Mouse (Mus musculus): ENCODE results near the gene Hlx. TPM values are rescaled to one million over a fixed set of nuclear protein-coding genes. Genes with fewer than 3 reads are reported as not detected.

Gene Hlx
- polyA plus RNA-seq, 1 experiment from 2014 or later: 8.1 TPM

DNA sequence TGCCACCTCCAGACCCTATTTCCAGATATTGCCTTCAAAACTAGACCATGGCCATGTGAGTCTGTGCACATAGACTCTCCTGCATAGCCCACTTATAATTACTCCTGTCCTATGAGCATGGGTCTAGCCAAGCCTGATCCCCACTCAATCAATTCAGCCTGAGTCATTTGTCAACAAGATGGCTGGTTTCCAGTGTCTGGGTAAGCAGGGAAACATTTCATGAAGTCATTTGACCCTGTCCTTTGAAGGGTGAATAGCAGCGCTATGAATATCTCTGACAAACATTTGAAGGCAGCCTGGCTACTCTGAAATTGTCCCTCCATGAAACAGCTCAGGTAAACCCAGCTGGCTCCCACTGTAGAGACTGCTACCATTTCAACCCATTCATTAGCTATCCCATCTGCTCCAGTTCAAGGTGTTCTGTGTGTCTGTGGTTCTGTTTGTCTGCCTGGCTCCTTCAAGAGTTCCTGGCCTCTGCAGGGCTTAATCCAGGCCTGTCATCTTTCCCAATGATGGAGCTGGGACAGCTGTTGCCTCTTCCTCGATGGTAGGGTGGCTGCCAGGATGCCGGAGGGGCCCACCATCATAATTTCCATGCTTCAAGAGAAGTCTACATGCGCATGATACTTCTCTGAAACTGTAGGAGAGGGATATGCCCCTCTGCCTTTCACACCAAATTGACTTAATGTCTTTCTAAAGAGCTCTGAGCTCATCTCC lies 24.7 kb downstream of the Hlx start:
- H3K4me2 ChIP-seq: no peak overlapping the region
- peaks cover 53% of the 10 kb centered on the region for H3K27me3 ChIP-seq (replicated peaks)
- H3K36me3 ChIP-seq: no peaks in the 10 kb centered on the region
- WGBS: 71% methylated on average over 4 of the region's 4 CpGs
- H3K9ac ChIP-seq: no peak overlapping the region
- no peak overlapping the region for H3K4me3 ChIP-seq
- ATAC-seq (ENCODE audit: extremely low read depth, insufficient number of reproducible peaks, low FRiP score, low TSS enrichment): no peak
- H3K9me3 ChIP-seq: peaks cover 3% of the 10 kb centered on the region; the same call in 1 of the 2 replicates
- H3K27ac ChIP-seq (replicated peaks): no peak overlapping the region
- H3K4me1 ChIP-seq: no peaks in the 10 kb centered on the region

- Histone ChIP-seq H3K4me3 (no peak overlapping the region), H3K36me3 (no peaks in the 10 kb centered on the region), H3K4me2 (no peak overlapping the region), H3K27me3 (replicated peaks) (peaks cover 39% of the 10 kb centered on the region), H3K4me1 (no peaks in the 10 kb centered on the region), H3K9me3 (no peaks in the 10 kb centered on the region), H3K9ac (no peak overlapping the region), H3K27ac (replicated peaks) (no peak overlapping the region)
- ATAC-seq (ENCODE audit: extremely low read depth, insufficient number of reproducible peaks, low FRiP score, low TSS enrichment): no peak
- WGBS: 39% methylated on average over 3 of the region's 3 CpGs
These were observed 27.5 kb downstream of the Hlx start for GRCm38 (mm10) chr1:184704901-184705300.

GRCm38 (mm10) chr1:184699295-184699694 lies 33.1 kb downstream of the Hlx start:
- H3K27ac ChIP-seq (replicated peaks): no peak overlapping the region
- no peak for ATAC-seq (ENCODE audit: extremely low read depth, insufficient number of reproducible peaks, low FRiP score, low TSS enrichment)

DNA sequence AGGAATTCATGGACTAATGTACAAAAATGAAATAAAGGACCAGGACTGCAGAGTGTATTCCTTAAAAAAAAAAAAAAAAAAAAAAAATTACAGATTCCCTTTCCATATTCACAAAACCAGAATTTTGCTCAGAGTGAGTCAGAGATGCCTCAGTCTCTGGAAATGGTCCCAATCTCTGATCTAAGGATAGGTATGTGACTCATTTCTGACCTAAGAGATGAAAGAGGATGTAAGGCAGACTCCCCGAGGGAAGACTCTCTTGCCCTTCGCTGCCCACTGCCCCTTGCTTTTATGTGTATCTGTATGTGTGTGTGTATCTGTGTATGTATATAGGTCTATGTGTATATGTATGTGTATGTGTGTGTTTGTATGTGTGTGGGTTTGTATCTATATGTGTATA lies 37.0 kb downstream of the Hlx start:
- Histone ChIP-seq H3K4me2 (no peak overlapping the region), H3K4me3 (no peak overlapping the region), H3K27ac (replicated peaks) (no peak overlapping the region), H3K36me3 (no peaks in the 10 kb centered on the region), H3K27me3 (replicated peaks) (no peaks in the 10 kb centered on the region), H3K4me1 (no peaks in the 10 kb centered on the region), H3K9ac (no peak overlapping the region), H3K9me3 (peaks cover 9% of the 10 kb centered on the region)
- ATAC-seq (ENCODE audit: extremely low read depth, insufficient number of reproducible peaks, low FRiP score, low TSS enrichment): no peak
- 71% methylated on average over 2 of the region's 2 CpGs for WGBS

More at GRCm38 (mm10) chr1:184699295-184699694, 33.1 kb downstream of the Hlx start:
- H3K27me3 ChIP-seq (replicated peaks): no peaks in the 10 kb centered on the region
- no peak overlapping the region for H3K4me2 ChIP-seq
- peaks cover 9% of the 10 kb centered on the region for H3K9me3 ChIP-seq
- 76% methylated on average over 1 of the region's 1 CpGs for WGBS
- no peak overlapping the region for H3K4me3 ChIP-seq
- H3K9ac ChIP-seq: no peak overlapping the region
- no peaks in the 10 kb centered on the region for H3K4me1 ChIP-seq
- H3K36me3 ChIP-seq: no peaks in the 10 kb centered on the region

DNA sequence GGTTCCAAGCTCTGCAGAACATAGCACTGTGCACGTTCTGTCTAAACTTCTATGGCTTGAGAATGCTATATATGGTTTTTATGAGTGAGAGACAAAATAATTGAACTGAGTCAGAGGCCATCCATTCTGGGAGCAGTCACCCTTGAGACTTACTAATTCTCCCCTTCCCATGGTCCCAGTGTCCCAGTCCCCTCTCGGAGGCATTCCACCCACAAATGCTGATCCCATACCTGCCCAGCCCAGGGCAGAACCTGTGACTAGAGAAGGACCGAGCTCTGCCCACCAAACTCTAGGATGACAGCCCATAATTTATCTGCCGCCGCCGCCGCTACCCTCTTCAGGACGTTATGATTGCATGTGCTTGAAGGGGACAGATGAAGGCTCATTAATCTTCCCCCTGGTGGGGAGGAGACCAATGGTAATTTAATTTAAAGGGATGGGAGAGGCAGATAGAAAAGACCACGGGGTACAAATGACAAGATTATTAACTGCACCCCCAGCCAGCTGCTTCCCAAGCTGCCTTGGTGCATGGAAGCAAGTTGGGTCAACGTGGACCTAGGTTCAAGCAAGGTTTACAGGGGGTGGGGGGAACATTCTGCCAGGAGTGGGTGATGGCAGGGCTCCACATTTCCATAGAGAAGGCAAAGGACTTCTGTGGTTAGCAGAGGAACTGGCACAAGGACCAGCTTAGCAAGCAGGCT lies 40.1 kb downstream of the Hlx start:
- ATAC-seq (ENCODE audit: extremely low read depth, insufficient number of reproducible peaks, low FRiP score, low TSS enrichment): no peak
- Histone ChIP-seq H3K4me1 (peaks cover 4% of the 10 kb centered on the region), H3K4me3 (no peak overlapping the region), H3K36me3 (no peaks in the 10 kb centered on the region), H3K27ac (replicated peaks) (no peak overlapping the region), H3K4me2 (no peak overlapping the region), H3K27me3 (replicated peaks) (0 out of 2 replicates have a peak, but pooled peaks cover 7% of the 10 kb centered on the region), H3K9me3 (peaks cover 3% of the 10 kb centered on the region), H3K9ac (no peak overlapping the region)
- WGBS: 66% methylated on average over 10 of the region's 10 CpGs

DNA sequence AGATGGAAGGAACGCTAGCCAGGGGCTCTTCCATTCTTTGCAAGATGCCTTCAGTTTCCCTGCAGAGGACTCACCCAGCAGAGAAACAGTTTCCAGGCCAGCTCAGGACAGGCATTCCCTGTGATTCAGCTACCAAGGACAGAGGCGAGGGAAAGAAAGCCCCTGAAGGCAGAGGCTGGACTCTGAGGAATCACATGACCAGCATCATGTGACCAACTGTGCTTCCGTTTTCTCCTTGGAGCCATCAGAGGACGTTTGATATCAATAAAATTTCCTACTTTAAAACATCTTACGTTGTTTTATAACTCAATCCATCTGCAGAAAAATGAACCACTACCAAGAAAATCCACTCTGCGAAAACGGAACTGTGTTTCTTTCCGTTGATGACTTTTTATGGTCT lies 41.2 kb downstream of the Hlx start:
- Histone ChIP-seq H3K27ac (replicated peaks) (no peak overlapping the region), H3K9ac (no peak overlapping the region), H3K4me3 (no peak overlapping the region), H3K36me3 (no peaks in the 10 kb centered on the region), H3K4me2 (no peak overlapping the region), H3K27me3 (replicated peaks) (0 out of 2 replicates have a peak, but pooled peaks cover 10% of the 10 kb centered on the region), H3K9me3 (no peaks in the 10 kb centered on the region), H3K4me1 (peaks cover 5% of the 10 kb centered on the region)
- WGBS: 76% methylated on average over 8 of the region's 8 CpGs
- ATAC-seq (ENCODE audit: extremely low read depth, insufficient number of reproducible peaks, low FRiP score, low TSS enrichment): no peak

DNA sequence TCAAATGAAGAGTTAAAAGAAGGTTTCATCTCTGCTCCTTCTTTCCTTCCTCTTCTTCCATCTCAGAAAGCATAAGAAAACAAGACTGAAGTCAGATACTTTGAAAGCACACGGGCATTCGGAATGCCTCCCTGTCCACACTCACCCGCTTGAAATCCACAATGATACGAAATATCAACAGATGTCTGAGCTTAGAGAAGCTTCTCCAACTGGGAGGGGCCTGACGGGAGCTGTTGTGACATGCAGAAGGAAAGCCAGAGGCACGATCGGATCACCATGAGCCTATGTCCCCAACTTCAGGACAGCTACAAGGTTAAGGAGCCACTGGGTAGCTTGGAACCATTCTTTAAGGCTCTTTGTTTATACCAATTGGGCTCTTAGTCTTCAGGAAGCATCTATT lies 44.4 kb downstream of the Hlx start:
- no peaks in the 10 kb centered on the region for H3K36me3 ChIP-seq
- 0 out of 2 replicates have a peak, but pooled peaks cover 10% of the 10 kb centered on the region for H3K27me3 ChIP-seq (replicated peaks)
- H3K9me3 ChIP-seq: no peaks in the 10 kb centered on the region
- H3K4me2 ChIP-seq: peak overlapping the region; percentile 4; the same call in 1 of the 2 replicates
- H3K4me3 ChIP-seq: no peak overlapping the region
- no peak overlapping the region for H3K27ac ChIP-seq (replicated peaks)
- no peak for ATAC-seq (ENCODE audit: extremely low read depth, insufficient number of reproducible peaks, low FRiP score, low TSS enrichment)
- H3K4me1 ChIP-seq: peaks cover 5% of the 10 kb centered on the region
- WGBS: 33% methylated on average over 7 of the region's 7 CpGs
- no peak overlapping the region for H3K9ac ChIP-seq

GRCm38 (mm10) chr1:184687512-184687911 lies 44.9 kb downstream of the Hlx start:
- no peak for ATAC-seq (ENCODE audit: extremely low read depth, insufficient number of reproducible peaks, low FRiP score, low TSS enrichment)
- no peak overlapping the region for H3K4me2 ChIP-seq
- H3K36me3 ChIP-seq: no peaks in the 10 kb centered on the region

DNA sequence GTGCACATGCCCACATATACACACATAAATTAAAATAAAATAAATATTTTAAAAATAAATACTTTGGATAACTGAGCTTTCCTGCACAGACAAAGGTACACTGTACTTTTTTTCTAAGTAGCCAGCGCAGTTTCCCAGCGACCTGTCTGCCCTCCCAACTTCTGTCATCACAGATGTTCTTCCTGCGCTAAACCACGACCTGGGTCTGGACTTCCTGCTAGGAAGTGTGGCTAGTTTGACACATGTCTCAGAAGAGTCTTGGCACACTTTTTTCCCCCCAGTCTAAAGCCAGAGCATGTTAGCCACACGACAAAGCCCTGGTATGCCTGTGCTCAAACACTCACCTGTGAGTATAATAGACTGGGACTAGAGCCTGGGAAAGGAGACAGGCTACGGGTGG lies 48.9 kb downstream of the Hlx start:
- WGBS: 59% methylated on average over 6 of the region's 6 CpGs
- no peak for ATAC-seq (ENCODE audit: extremely low read depth, insufficient number of reproducible peaks, low FRiP score, low TSS enrichment)
- Histone ChIP-seq H3K9ac (no peak overlapping the region), H3K4me1 (peaks cover 5% of the 10 kb centered on the region), H3K27me3 (replicated peaks) (peaks cover 14% of the 10 kb centered on the region; the same call in 1 of the 2 replicates), H3K4me3 (no peak overlapping the region), H3K9me3 (no peaks in the 10 kb centered on the region), H3K36me3 (no peaks in the 10 kb centered on the region), H3K27ac (replicated peaks) (no peak overlapping the region), H3K4me2 (no peak overlapping the region)

More at GRCm38 (mm10) chr1:184687512-184687911, 44.9 kb downstream of the Hlx start:
- Histone ChIP-seq H3K4me3 (no peak overlapping the region), H3K27me3 (replicated peaks) (0 out of 2 replicates have a peak, but pooled peaks cover 10% of the 10 kb centered on the region), H3K4me1 (peaks cover 5% of the 10 kb centered on the region), H3K27ac (replicated peaks) (no peak overlapping the region), H3K9ac (no peak overlapping the region), H3K9me3 (no peaks in the 10 kb centered on the region)
- WGBS: 35% methylated on average over 4 of the region's 4 CpGs

GRCm38 (mm10) chr1:184679416-184679965 lies 52.9 kb downstream of the Hlx start:
- no peak for ATAC-seq (ENCODE audit: extremely low read depth, insufficient number of reproducible peaks, low FRiP score, low TSS enrichment)
- H3K4me1 ChIP-seq: peaks cover 18% of the 10 kb centered on the region
- H3K4me2 ChIP-seq: no peak overlapping the region
- peaks cover 10% of the 10 kb centered on the region; the same call in 1 of the 2 replicates for H3K27me3 ChIP-seq (replicated peaks)
- 65% methylated on average over 8 of the region's 8 CpGs for whole genome bisulfite sequencing
- H3K4me3 ChIP-seq: no peak overlapping the region
- no peaks in the 10 kb centered on the region for H3K36me3 ChIP-seq
- H3K27ac ChIP-seq (replicated peaks): no peak overlapping the region
- H3K9ac ChIP-seq: no peak overlapping the region
- H3K9me3 ChIP-seq: no peaks in the 10 kb centered on the region

DNA sequence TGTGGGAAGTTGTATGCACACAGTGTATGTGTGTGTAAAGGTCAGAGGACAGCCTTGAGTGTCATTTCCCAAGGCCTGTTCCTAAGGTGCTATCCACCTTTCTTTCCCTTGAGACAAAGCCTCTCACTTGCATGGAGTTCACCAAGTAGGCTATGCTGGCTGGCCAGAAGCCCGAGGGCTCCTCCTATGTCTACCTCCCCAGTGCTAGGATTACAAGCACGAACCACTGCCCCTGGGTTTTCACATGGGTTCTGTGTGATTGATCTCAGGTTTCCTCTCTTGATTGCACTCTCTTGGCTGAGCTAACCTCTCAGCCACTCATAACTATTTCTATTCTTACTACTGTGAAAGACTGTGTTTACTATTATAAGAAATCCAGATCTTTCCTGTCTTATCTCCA lies 54.8 kb downstream of the Hlx start:
- Histone ChIP-seq H3K27me3 (replicated peaks) (peaks cover 10% of the 10 kb centered on the region; the same call in 1 of the 2 replicates), H3K9me3 (no peaks in the 10 kb centered on the region), H3K9ac (no peak overlapping the region), H3K27ac (replicated peaks) (no peak overlapping the region), H3K4me3 (no peak overlapping the region), H3K4me2 (no peak overlapping the region), H3K4me1 (peaks cover 18% of the 10 kb centered on the region), H3K36me3 (no peaks in the 10 kb centered on the region)
- WGBS: 38% methylated on average over 2 of the region's 2 CpGs
- ATAC-seq (ENCODE audit: extremely low read depth, insufficient number of reproducible peaks, low FRiP score, low TSS enrichment): no peak
